Mouse (Mus musculus) heart, embryonic 11.5 days (tissue): ENCODE results near the gene Rnf149. TPM values are rescaled to one million over a fixed set of nuclear protein-coding genes. Genes with fewer than 3 reads are reported as not detected.

Source experiments
- ATAC-seq: fragments of 200-750 bp; cut with Nextera tagmentation; replicated peaks from 2 replicates; pipeline ENCODE4 v1.8.0; 2017; ENCODE audit warnings: moderate library complexity; ENCODE audit not compliant: insufficient number of reproducible peaks, low FRiP score, low TSS enrichment
- H3K27ac ChIP-seq: fragments of 300-500 bp; sonication (generic); 2 replicates; pipeline ENCODE4 v1.5.1; 2014; ENCODE audit warnings: mild to moderate bottlenecking, low read depth, low read length
- H3K27me3 ChIP-seq: fragments of 300-500 bp; sonication (generic); 2 replicates; pipeline ENCODE4 v1.6.1; 2014; ENCODE audit warnings: mild to moderate bottlenecking, low read length, mixed read lengths; ENCODE audit not compliant: control insufficient read depth, insufficient read depth
- H3K36me3 ChIP-seq: fragments of 300-500 bp; sonication (generic); 2 replicates; pipeline ENCODE4 v1.6.1; 2014; ENCODE audit warnings: mild to moderate bottlenecking, low read length, moderate library complexity, mixed read lengths; ENCODE audit not compliant: control insufficient read depth, insufficient read depth
- H3K4me1 ChIP-seq: fragments of 300-500 bp; sonication (generic); 2 replicates; pipeline ENCODE4 v1.6.1; 2014; ENCODE audit warnings: low read length; ENCODE audit not compliant: control insufficient read depth, insufficient read depth
- H3K4me2 ChIP-seq: fragments of 300-500 bp; sonication (generic); 2 replicates; pipeline ENCODE4 v1.6.1; 2014; ENCODE audit warnings: mild to moderate bottlenecking, moderate library complexity
- H3K4me3 ChIP-seq: fragments of 300-500 bp; sonication (generic); 2 replicates; pipeline ENCODE4 v1.5.1; 2014; ENCODE audit warnings: low read depth, low read length
- H3K9ac ChIP-seq: fragments of 300-500 bp; sonication (generic); 2 replicates; pipeline ENCODE4 v1.6.1; 2014; ENCODE audit warnings: mild to moderate bottlenecking, low read depth, low read length, moderate library complexity
- H3K9me3 ChIP-seq: fragments of 300-500 bp; sonication (generic); replicated peaks from 2 replicates; pipeline ENCODE4 v1.6.1; 2016; ENCODE audit warnings: low read length; ENCODE audit not compliant: control insufficient read depth
- WGBS: fragments of 180-500 bp; shearing (Covaris S2); extraction: QIAGEN DNeasy Blood & Tissue Kit; methylation state at CpG from one replicate; pipeline ENCODE4 v1.1.7; 2014; ENCODE audit not compliant: insufficient replicate concordance; 5-methylcytosine and 5-hydroxymethylcytosine counted together
- polyA plus RNA-seq: library from polyadenylated mRNA; unstranded; fragments of >200 nt; fragmentation: Nextera tagmentation; extraction: Ambion mirVana; gene quantifications from 2 replicates; pipeline ENCODE4 v1.2.1, GENCODE M21; 2014

Gene Rnf149
- polyA plus RNA-seq, 1 experiment from 2014 or later: 19.0 TPM

DNA sequence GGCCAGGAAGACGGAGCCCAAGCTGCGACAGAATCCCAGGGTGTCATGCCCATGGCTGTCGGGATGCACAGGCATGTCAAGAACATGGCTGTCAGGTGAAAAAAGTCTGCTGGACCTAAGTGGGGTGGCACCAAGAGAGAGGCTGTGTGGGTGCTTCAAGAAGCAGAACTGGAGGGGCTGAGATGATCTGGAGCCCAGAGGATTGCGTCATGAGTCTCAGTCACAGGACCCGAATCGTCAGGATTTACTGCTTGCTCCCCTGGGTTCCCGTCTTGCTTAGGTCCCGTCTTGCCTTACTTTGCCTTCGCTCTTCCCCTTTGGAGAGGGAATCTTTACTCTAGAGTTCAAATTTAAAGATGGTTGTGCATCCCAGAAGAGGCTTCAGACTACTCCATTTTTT, 6.0 kb upstream of the Rnf149 start:
- Histone ChIP-seq H3K9me3 (no peaks in the 10 kb centered on the region), H3K4me2 (no peak overlapping the region), H3K4me1 (no peaks in the 10 kb centered on the region), H3K27ac (no peak overlapping the region), H3K4me3 (no peak overlapping the region), H3K9ac (no peak overlapping the region), H3K36me3 (no peaks in the 10 kb centered on the region), H3K27me3 (no peaks in the 10 kb centered on the region)
- 89% methylated on average over 9 of the region's 9 CpGs for whole genome bisulfite sequencing
- no peak for ATAC-seq

DNA sequence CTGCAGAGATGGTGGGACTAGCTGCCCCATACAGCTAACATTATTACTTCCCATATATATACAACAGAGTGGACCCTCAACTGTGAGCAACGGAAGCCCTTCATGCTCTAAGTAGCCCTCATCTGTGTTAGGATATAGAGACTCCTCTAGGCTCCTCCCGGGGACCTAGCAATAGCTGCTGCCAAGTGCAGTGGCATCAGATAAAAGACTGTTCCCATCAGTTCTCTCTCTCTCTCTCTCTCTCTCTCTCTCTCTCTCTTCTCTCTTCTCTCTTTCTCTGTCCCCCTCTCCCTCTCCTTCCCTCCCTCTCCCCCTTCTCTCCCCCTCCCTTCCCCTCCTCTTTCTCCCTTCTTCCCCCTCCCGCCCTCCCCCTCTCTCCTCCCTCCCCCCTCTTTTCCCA, 4.0 kb upstream of the Rnf149 start:
- Histone ChIP-seq H3K27ac (no peak overlapping the region), H3K4me3 (no peak overlapping the region), H3K9ac (no peak overlapping the region), H3K27me3 (no peaks in the 10 kb centered on the region), H3K36me3 (no peaks in the 10 kb centered on the region), H3K9me3 (no peaks in the 10 kb centered on the region), H3K4me1 (peaks cover 3% of the 10 kb centered on the region; the same call in 1 of the 2 replicates), H3K4me2 (no peak overlapping the region)
- no peak for ATAC-seq
- 71% methylated on average over 2 of the region's 3 CpGs for WGBS

DNA sequence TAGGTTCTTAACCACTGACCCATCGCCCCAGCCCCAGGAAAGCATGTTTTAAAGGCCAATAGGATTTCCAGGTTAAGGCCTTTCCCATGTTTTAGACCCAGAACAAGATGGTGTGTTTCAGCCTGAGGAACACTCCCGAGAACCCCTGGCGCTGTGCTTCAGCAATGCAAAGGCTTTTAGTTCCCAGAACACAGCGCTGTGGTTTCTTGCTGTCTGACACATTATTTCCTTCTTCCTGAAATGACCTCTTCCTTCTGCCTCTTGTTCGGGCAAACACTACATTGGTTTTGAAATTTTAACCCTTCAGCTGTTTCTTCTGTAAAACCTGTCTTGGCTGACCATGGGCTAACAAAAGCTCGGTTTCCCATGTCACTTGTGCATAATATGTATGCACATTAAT, 1.9 kb upstream of the Rnf149 start:
- no peak overlapping the region for H3K27ac ChIP-seq
- no peaks in the 10 kb centered on the region for H3K9me3 ChIP-seq
- H3K4me2 ChIP-seq: no peak overlapping the region
- H3K9ac ChIP-seq: no peak overlapping the region
- no peaks in the 10 kb centered on the region for H3K27me3 ChIP-seq
- WGBS: 71% methylated on average over 6 of the region's 6 CpGs
- no peaks in the 10 kb centered on the region for H3K36me3 ChIP-seq
- peaks cover 15% of the 10 kb centered on the region for H3K4me1 ChIP-seq
- ATAC-seq: no peak
- H3K4me3 ChIP-seq: no peak overlapping the region

DNA sequence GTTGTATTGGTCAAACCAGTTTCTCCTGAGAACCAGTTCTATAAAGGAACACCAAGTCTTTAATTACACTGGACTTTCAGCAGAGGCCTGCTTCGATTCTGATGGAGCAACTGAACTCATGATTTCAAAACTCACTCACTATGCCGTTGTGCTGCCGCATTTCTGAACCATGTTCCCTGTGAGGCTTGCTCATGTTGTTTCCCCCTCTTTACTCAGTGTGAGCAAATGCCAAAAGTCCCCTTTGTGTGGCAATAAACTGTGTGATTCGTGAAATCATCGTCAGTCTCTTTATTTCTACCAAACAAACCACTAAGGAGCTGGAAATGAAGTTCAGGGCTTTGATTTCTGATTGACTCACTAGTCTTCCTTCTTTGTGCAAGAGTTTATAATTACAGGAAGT, 1.2 kb upstream of the Rnf149 start:
- Histone ChIP-seq H3K4me1 (peaks cover 15% of the 10 kb centered on the region), H3K36me3 (no peaks in the 10 kb centered on the region), H3K4me2 (no peak overlapping the region), H3K27me3 (no peaks in the 10 kb centered on the region), H3K9me3 (no peaks in the 10 kb centered on the region), H3K9ac (no peak overlapping the region), H3K4me3 (no peak overlapping the region), H3K27ac (no peak overlapping the region)
- ATAC-seq: no peak
- 86% methylated on average over 5 of the region's 5 CpGs for WGBS

DNA sequence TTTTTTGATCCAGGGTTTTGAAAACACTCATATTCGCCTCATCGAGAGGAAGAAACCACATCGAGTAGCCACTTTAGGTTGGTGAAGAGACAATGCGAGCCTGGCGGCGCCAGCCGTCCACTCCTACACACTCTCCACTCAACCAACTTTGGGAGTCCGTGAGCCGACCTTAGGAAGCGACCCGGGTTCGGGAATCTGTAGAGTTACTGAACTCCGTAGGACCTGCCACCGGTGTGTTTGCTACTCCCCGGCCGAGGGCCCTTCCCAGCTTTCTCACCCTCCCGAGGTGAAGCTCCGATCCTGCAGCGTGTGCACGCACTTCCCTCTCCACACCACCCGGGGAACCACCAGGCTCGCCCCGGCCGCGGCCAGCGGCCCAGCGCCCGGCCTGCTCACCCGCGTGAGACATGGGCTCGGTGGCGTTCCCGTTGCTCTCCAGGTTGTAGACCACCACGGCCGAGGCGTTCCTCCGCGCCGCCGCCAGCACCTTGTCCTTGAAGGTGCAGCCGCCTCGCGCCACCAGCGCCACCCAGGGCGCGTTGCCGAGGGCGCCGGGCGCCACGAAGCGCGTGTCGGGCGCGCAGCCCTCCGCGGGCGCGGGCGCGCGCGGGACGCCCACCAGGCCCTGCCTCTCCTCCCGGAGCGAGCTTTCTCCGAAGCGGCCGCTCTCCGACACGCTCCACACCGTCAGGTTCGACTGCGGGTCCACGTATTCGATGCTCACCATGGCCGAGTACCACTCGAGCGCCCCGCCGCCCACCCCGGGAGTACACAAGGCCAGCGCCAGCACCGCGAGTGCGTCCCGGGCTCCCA, 568 bp downstream of the Rnf149 start:
- H3K4me1 ChIP-seq: peaks cover 21% of the 10 kb centered on the region
- no peaks in the 10 kb centered on the region for H3K27me3 ChIP-seq
- H3K4me3 ChIP-seq: peak overlapping the region; percentile 68
- H3K4me2 ChIP-seq: peak overlapping the region; percentile 76
- peak; percentile 67 for ATAC-seq
- peak overlapping the region; percentile 92 for H3K27ac ChIP-seq
- peak overlapping the region; percentile 86 for H3K9ac ChIP-seq
- WGBS: under 1% methylated on average over 72 of the region's 88 CpGs
- H3K36me3 ChIP-seq: no peaks in the 10 kb centered on the region
- H3K9me3 ChIP-seq: no peaks in the 10 kb centered on the region

DNA sequence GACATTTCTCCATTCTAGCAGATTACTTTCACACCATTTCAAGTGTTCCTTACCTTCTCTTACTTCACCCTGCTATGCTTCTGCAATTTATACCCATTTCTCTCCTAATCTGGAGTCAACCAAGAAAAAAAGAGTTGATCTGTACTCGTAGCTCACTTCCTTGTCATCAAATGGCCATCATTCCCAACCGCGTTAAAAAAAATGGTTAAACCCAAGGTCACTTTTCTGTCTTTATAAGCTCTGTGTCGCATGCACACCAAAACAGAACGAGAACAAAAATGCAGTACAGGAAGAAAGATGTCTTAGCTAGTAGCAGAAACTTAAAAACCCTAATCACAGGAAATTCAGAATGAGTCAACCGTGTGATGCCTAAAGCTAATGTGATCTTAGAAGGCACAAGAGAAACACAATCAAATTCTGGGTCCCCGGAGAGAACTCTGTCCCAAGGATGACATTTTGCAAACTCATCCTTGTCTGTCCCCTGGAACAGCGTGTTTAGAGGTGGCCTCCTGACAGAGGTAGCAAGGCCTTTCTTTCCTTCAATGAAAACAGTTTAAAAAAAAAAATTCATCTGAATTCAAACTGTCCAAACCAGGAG, 1.3 kb downstream of the Rnf149 start:
- Histone ChIP-seq H3K9ac (peak overlapping the region; percentile 86), H3K4me1 (peaks cover 22% of the 10 kb centered on the region), H3K27me3 (no peaks in the 10 kb centered on the region), H3K4me2 (peak overlapping the region; percentile 76), H3K36me3 (no peaks in the 10 kb centered on the region), H3K27ac (peak overlapping the region; percentile 92; the same call in 1 of the 2 replicates), H3K9me3 (no peaks in the 10 kb centered on the region), H3K4me3 (peak overlapping the region; percentile 68)
- WGBS: 12% methylated on average over 8 of the region's 8 CpGs
- no peak for ATAC-seq

DNA sequence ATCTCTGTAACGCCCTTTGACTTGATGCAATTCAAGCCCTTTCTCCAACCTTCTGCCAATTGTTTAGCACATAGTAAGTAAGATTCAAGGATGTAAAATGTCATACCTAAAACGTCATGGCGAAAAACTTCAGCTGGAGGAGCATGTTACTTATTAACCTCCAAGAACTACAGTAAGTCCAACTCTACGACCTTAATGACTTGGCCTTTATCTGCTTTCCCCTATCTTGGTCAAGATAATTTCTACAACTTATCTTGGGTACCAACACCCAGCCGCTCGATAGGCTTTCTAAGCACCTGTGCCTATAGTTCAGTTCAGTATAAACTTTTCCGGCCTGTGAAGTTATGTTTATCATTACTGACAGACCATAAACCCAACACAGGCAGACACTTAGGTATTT, 3.3 kb downstream of the Rnf149 start:
- no peak overlapping the region for H3K9ac ChIP-seq
- WGBS: 62% methylated on average over 7 of the region's 7 CpGs
- H3K4me3 ChIP-seq: no peak overlapping the region
- H3K4me1 ChIP-seq: peaks cover 22% of the 10 kb centered on the region
- no peaks in the 10 kb centered on the region for H3K27me3 ChIP-seq
- H3K27ac ChIP-seq: no peak overlapping the region
- H3K4me2 ChIP-seq: no peak overlapping the region
- no peaks in the 10 kb centered on the region for H3K9me3 ChIP-seq
- ATAC-seq: no peak
- H3K36me3 ChIP-seq: no peaks in the 10 kb centered on the region

DNA sequence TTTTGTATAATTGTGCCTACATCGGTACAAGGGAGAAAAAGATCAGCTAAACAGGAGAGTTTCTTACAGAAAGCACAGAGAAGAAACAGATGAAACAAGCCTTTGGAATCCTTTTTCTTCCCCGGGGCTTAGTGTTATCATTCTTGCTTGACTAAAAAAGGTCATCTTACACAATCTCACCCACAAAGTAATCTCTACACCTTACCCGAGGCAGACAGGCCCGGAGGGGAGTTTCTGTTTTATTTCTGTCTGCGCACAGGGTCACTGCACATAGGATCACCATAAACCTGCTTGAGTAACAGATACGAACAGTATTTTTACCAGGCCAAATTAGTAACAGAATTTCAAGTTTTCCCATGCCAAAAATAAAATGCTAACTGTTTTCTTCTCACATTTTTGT, 5.6 kb downstream of the Rnf149 start:
- H3K27ac ChIP-seq: no peak overlapping the region
- H3K27me3 ChIP-seq: no peaks in the 10 kb centered on the region
- ATAC-seq: no peak
- no peak overlapping the region for H3K4me3 ChIP-seq
- H3K4me1 ChIP-seq: peaks cover 19% of the 10 kb centered on the region; the same call in 1 of the 2 replicates
- no peaks in the 10 kb centered on the region for H3K36me3 ChIP-seq
- no peaks in the 10 kb centered on the region for H3K9me3 ChIP-seq
- H3K9ac ChIP-seq: no peak overlapping the region
- H3K4me2 ChIP-seq: no peak overlapping the region
- 38% methylated on average over 6 of the region's 6 CpGs for WGBS

DNA sequence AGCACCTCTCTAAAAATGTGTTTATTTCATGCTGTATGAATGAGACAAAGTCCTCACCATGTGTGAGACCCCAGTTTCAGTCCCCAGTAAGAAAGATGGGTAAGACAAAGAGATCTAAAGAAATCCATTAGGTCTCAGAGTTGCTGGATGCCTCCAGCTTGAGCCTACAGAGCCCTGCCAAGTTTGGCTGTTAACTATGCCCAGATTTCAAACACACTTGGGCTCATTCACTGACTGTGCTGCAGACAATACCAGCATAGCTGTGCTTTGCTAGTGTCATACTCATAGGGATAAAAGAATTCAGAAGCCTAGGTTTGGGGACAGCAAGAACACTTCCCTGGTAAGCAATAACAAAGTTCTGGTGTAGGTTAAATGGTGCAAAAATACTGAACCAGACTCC, 9.1 kb downstream of the Rnf149 start:
- peaks cover 10% of the 10 kb centered on the region for H3K4me1 ChIP-seq
- no peaks in the 10 kb centered on the region for H3K9me3 ChIP-seq
- H3K4me2 ChIP-seq: no peak overlapping the region
- H3K36me3 ChIP-seq: no peaks in the 10 kb centered on the region
- H3K9ac ChIP-seq: no peak overlapping the region
- H3K27me3 ChIP-seq: no peaks in the 10 kb centered on the region
- H3K27ac ChIP-seq: no peak overlapping the region
- no peak overlapping the region for H3K4me3 ChIP-seq
- no peak for ATAC-seq
